Mouse (Mus musculus): Measurements from ENCODE around the gene Kcnb1.

- no peak for TF ChIP-seq POLR2A (IDR thresholded peaks at IDR 0.05; ENCODE audit: borderline replicate concordance, control insufficient read depth, low read depth, low read length)
- TF ChIP-seq CTCF (IDR thresholded peaks at IDR 0.05; ENCODE audit: control insufficient read depth, insufficient read depth, low read length) = no peak
Measured at GRCm38 (mm10) chr2:167186544-167186943, 3.4 kb downstream of the Kcnb1 start.
